Mouse (Mus musculus): ENCODE data around the gene Gm45021. TPM values are rescaled to one million over a fixed set of nuclear protein-coding genes. Genes with fewer than 3 reads are reported as not detected.
A peak's percentile ranks its signal among the peaks of the same experiment; 100 is the strongest.

Gm45021 gene
- total RNA-seq (2014; rRNA removed), result 1.2 TPM in 1 of 2 replicates, not detected in the other
- not detected in 2 replicates for polyA plus RNA-seq (2015; fragmentation: Nextera tagmentation; extraction: Ambion mirVana)

DNA sequence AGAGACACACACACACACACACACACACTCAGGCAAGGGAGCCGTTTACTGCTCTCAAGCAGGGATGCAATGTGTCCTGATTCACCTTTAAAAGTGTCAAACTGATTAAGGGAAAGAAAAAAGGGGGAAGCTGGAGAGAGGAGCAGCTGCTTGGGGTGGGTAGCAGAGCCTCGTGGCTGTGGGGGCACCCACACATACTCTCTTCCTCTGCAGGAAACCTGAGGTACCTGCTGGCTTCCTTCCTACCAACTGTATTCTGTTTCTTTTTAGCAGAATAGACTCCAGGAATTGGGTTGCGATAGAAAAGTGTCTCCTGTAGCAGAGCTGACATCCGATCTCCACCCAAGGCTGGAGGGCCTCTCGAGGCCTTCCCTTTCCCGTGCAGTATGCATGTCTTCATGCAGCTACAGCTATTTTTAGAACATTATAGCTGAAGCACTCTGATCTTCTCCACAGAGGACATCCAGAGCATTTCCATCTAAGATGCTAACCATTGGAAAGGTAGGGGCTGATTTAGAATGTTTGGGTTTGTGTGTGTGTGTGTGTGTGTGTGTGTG, at the start of gene Gm45021:
TSS of gene Gm45021 (plus strand) at position 417 of the 557 bp plus-strand sequence.
- H3K4me3 ChIP-seq (ENCODE audit: low read depth, low read length), result no peak within 1 kb of the TSS
- no peak for TF ChIP-seq CTCF (IDR thresholded peaks at IDR 0.05; ENCODE audit: low read depth)
- 0 out of 2 replicates have a peak, but pooled peaks cover 3% of the 10 kb centered on the region for H3K4me1 ChIP-seq (ENCODE audit: insufficient read depth)
- no peak within 1 kb of the TSS for H3K9ac ChIP-seq
- H3K27ac ChIP-seq (ENCODE audit: low read depth, low read length), result no peak within 1 kb of the TSS
- H3K36me3 ChIP-seq (ENCODE audit: insufficient read depth), result no peaks in the 10 kb centered on the region
- H3K4me2 ChIP-seq (ENCODE audit: low read depth), result no peak within 1 kb of the TSS
- WGBS, result 72% methylated on average over 6 of the region's 6 CpGs
- ATAC-seq, result no peak
- no peaks in the 10 kb centered on the region for H3K9me3 ChIP-seq (ENCODE audit: low read length)
- DNase-seq, result no peak
- no peaks in the 10 kb centered on the region for H3K27me3 ChIP-seq (ENCODE audit: insufficient read depth, low read length)

DNA sequence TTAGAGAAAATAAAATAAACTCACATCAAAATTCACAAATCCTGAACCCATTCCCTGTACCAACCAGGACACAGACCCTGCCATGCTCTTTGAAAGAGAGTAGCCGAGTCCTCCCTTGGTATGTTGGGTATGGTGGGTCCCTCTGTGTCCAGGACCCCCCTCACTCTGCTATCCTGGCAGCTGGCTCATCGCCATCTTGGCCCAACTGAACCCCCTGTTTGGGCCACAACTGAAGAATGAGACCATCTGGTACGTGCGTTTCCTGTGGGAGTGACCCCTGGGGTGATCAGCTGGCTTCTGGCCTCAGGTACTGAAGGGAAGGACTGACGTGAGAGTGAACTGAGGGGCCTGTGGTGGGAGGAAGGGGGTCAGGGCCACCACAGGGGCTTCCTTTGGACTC, 49.5 kb upstream of the Gm45021 start:
- peaks cover 31% of the 10 kb centered on the region for H3K36me3 ChIP-seq (ENCODE audit: insufficient read depth)
- H3K9ac ChIP-seq, result no peak overlapping the region
- peaks cover 20% of the 10 kb centered on the region for H3K4me1 ChIP-seq (ENCODE audit: insufficient read depth)
- TF ChIP-seq CTCF (IDR thresholded peaks at IDR 0.05; ENCODE audit: low read depth), result no peak
- DNase-seq (no peak), ATAC-seq (no peak)
- H3K9me3 ChIP-seq (ENCODE audit: low read length), result no peaks in the 10 kb centered on the region
- no peak overlapping the region for H3K4me2 ChIP-seq (ENCODE audit: low read depth)
- 78% methylated on average over 5 of the region's 5 CpGs for WGBS
- no peak overlapping the region for H3K27ac ChIP-seq (ENCODE audit: low read depth, low read length)
- no peak overlapping the region for H3K4me3 ChIP-seq (ENCODE audit: low read depth, low read length)
- no peaks in the 10 kb centered on the region for H3K27me3 ChIP-seq (ENCODE audit: insufficient read depth, low read length)

DNA sequence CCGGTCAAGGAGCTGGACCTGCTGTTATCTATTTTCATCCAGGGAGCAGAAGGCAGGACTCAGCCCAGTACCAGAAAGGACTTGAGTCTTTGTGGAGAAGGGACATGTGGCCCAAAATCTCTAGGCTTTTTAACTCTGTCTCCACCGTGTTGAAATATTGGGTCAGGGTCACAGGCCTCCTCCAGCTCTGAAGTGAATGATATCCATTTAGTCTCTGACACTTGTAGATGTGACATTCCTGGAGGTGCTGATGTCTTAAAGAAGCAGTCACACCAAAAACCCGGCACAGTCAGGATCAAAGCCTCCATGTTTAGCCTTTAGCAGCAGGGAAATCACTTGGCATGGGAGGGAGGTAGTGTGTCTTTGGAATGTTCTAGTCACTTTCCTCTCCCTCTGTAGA, 48.7 kb upstream of the Gm45021 start:
- ATAC-seq, result no peak
- H3K36me3 ChIP-seq (ENCODE audit: insufficient read depth), result peaks cover 31% of the 10 kb centered on the region

DNA sequence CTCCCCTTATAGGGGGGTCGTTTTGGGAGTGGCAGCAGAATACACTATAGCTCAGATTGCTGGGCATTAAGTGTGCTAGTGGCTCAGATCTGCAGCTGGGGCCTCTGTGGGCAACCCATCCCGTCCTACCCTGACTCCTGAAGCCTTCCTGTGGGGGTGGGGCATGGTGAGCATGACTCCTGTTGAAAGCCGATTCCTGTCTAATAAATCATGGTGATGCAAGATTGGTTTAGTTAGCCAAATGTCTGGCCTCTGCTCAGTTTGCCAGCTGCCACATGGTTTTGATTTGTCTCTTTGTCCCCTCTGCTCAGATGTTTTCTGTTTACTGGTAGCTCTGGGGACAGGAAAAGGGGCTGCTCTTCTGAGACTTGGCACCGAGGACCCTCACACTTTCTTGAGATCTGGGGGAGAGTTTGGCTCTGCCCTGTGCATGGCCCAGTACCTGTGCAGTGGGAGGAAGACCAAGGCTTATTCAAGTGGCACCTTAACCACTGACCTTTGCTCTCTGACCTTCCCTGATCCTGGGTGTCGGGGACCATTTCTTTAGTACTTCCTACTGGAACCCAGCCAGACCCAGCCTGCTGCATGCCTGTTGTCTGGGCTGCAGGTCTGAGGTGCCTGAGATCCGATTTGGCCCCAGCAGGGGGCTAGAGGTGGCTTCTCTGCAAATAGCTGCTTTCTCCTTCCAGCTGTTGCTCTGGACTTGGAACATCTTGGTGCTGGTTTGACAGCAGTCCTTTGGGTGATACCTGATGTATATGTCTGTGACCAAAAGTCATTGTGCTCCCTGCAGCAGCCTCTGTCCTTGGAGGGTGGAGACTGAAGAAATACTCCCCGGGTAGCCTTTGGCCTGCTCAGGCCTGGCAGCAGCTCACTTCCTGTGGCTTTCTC, 47.6 kb upstream of the Gm45021 start:
- Histone ChIP-seq H3K9ac (no peak overlapping the region), H3K4me3 (ENCODE audit: low read depth, low read length) (no peak overlapping the region), H3K27me3 (ENCODE audit: insufficient read depth, low read length) (no peaks in the 10 kb centered on the region), H3K4me1 (ENCODE audit: insufficient read depth) (peaks cover 16% of the 10 kb centered on the region), H3K9me3 (ENCODE audit: low read length) (no peaks in the 10 kb centered on the region), H3K27ac (ENCODE audit: low read depth, low read length) (no peak overlapping the region), H3K4me2 (ENCODE audit: low read depth) (no peak overlapping the region), H3K36me3 (ENCODE audit: insufficient read depth) (peaks cover 31% of the 10 kb centered on the region)
- WGBS, result 70% methylated on average over 7 of the region's 7 CpGs
- TF ChIP-seq CTCF (IDR thresholded peaks at IDR 0.05; ENCODE audit: low read depth), result no peak
- ATAC-seq, result no peak
- no peak for DNase-seq

More for the DNA sequence above, 48.7 kb upstream of the Gm45021 start:
- Histone ChIP-seq H3K9me3 (ENCODE audit: low read length) (no peaks in the 10 kb centered on the region), H3K27me3 (ENCODE audit: insufficient read depth, low read length) (no peaks in the 10 kb centered on the region), H3K4me2 (ENCODE audit: low read depth) (no peak overlapping the region), H3K9ac (no peak overlapping the region), H3K4me3 (ENCODE audit: low read depth, low read length) (no peak overlapping the region), H3K27ac (ENCODE audit: low read depth, low read length) (no peak overlapping the region), H3K4me1 (ENCODE audit: insufficient read depth) (peaks cover 20% of the 10 kb centered on the region)
- no peak for TF ChIP-seq CTCF (IDR thresholded peaks at IDR 0.05; ENCODE audit: low read depth)
- WGBS, result 82% methylated on average over 3 of the region's 3 CpGs
- no peak for DNase-seq

DNA sequence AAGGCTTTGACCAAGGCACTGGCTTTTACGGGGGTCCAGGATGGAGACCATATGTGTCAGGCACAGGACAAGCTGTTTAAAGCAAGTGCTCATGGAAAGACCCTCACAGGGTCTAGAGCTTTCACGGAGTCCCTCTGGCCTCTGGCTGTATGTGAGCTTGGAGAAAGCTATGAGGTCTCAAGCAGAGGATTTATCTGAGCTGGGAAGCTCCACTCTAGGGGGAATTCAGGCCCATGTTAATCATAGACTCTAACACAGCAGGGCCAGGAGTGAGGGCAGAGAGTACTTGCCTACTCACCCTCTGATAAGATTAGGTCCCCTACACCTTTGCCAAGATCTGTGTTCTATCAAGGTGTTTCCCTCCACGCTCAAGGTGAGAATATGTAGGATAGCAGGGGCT, 46.8 kb upstream of the Gm45021 start:
- H3K4me3 ChIP-seq (ENCODE audit: low read depth, low read length), result no peak overlapping the region
- H3K9me3 ChIP-seq (ENCODE audit: low read length), result no peaks in the 10 kb centered on the region
- DNase-seq (no peak), ATAC-seq (no peak)
- H3K4me1 ChIP-seq (ENCODE audit: insufficient read depth), result peaks cover 13% of the 10 kb centered on the region
- TF ChIP-seq CTCF (IDR thresholded peaks at IDR 0.05; ENCODE audit: low read depth), result no peak
- H3K27ac ChIP-seq (ENCODE audit: low read depth, low read length), result no peak overlapping the region
- no peaks in the 10 kb centered on the region for H3K27me3 ChIP-seq (ENCODE audit: insufficient read depth, low read length)
- peaks cover 31% of the 10 kb centered on the region for H3K36me3 ChIP-seq (ENCODE audit: insufficient read depth)
- no peak overlapping the region for H3K9ac ChIP-seq
- no peak overlapping the region for H3K4me2 ChIP-seq (ENCODE audit: low read depth)
- WGBS, result 93% methylated on average over 3 of the region's 3 CpGs

DNA sequence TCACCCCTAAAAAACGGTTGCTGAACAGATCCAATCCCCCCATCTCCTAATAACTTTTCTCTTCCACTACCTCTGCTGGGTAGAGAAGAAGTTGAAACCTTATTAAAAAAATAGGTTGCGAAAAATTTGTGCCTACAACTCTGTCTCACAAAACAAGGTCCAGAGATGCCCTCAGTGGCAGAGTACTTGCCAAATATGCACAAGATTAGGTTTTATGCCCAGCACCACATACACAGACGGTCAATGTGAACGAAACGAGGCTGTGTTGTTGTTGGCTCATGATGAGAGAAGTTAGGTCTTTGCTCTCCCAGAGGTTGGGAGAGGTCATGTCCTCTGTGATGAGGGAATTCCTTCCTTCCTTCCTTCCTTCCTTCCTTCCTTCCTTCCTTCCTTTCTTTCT, 44.2 kb upstream of the Gm45021 start:
- Histone ChIP-seq H3K27me3 (ENCODE audit: insufficient read depth, low read length) (no peaks in the 10 kb centered on the region), H3K9me3 (ENCODE audit: low read length) (no peaks in the 10 kb centered on the region), H3K4me2 (ENCODE audit: low read depth) (no peak overlapping the region), H3K9ac (no peak overlapping the region), H3K36me3 (ENCODE audit: insufficient read depth) (peaks cover 26% of the 10 kb centered on the region), H3K4me1 (ENCODE audit: insufficient read depth) (no peaks in the 10 kb centered on the region), H3K27ac (ENCODE audit: low read depth, low read length) (no peak overlapping the region), H3K4me3 (ENCODE audit: low read depth, low read length) (no peak overlapping the region)
- DNase-seq, result no peak
- WGBS, result 72% methylated on average over 5 of the region's 5 CpGs
- no peak for ATAC-seq
- TF ChIP-seq CTCF (IDR thresholded peaks at IDR 0.05; ENCODE audit: low read depth), result no peak

DNA sequence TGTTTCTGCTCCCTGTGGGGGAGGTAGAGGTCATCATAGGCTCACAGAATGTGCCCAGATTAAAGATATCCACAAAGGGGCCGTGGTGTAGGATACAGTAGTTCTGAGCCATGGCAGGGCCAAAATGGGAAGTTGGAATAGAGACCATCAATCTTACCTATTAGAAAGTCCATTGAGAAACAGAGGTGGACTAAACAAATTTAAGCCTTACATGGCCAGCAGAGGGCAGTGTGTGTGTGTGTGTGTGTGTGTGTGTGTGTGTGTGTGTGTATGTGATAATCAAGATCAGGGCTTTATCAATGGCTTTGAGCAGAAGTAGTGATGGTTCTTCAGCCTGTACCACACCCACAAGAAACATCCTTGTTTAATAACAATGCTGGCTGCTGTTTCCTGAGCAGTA, 43.1 kb upstream of the Gm45021 start:
- DNase-seq, result peak; percentile 41
- ATAC-seq, result 0 out of 2 replicates have a peak, but pooled peaks have one; percentile 10

More for the DNA sequence above, 43.1 kb upstream of the Gm45021 start:
- Histone ChIP-seq H3K27ac (ENCODE audit: low read depth, low read length) (no peak overlapping the region), H3K9ac (no peak overlapping the region), H3K36me3 (ENCODE audit: insufficient read depth) (peaks cover 16% of the 10 kb centered on the region), H3K9me3 (ENCODE audit: low read length) (no peaks in the 10 kb centered on the region), H3K4me3 (ENCODE audit: low read depth, low read length) (no peak overlapping the region), H3K4me1 (ENCODE audit: insufficient read depth) (no peaks in the 10 kb centered on the region), H3K27me3 (ENCODE audit: insufficient read depth, low read length) (no peaks in the 10 kb centered on the region), H3K4me2 (ENCODE audit: low read depth) (no peak overlapping the region)
- TF ChIP-seq CTCF (IDR thresholded peaks at IDR 0.05; ENCODE audit: low read depth), result peak; percentile 71
- 56% methylated on average over 1 of the region's 1 CpGs for WGBS
